Mouse (Mus musculus) monocyte, adult 2 months (primary cell): ENCODE results near the gene Tet2.
"Not testable (repeated sequence)": the region's sequence is repeated elsewhere in the genome, so short reads cannot be mapped to it uniquely, and the experiment has no call there.

ENCODE experiments used
- DNase-seq, 2 experiments: peaks; one replicate each; pipeline ENCODE4 v3.0.0; 2022; ENCODE audit warnings: low spot score in 2 of 2, low read depth in 1 of 2

Gene Tet2

GRCm38 (mm10) chr3:133544551-133545303 lies at the start of gene Tet2:
TSS of gene Tet2 (minus strand) at chr3:133545139.
- peak in 1 of 2 experiments; percentile 44 for DNase-seq

- not testable (repeated sequence) for DNase-seq
Observed at GRCm38 (mm10) chr3:133592995-133593394, 48.1 kb upstream of the Tet2 start.

GRCm38 (mm10) chr3:133590506-133591152 lies 45.7 kb upstream of the Tet2 start:
- no peak for DNase-seq

- no peak for DNase-seq
Observed at GRCm38 (mm10) chr3:133585010-133585409, 40.1 kb upstream of the Tet2 start.

- DNase-seq, result no peak
Observed at GRCm38 (mm10) chr3:133583411-133584025, 38.6 kb upstream of the Tet2 start.

- peak in 1 of 2 experiments; percentile 8 for DNase-seq
Observed at GRCm38 (mm10) chr3:133582969-133583368, 38.0 kb upstream of the Tet2 start.

GRCm38 (mm10) chr3:133582096-133582495 lies 37.2 kb upstream of the Tet2 start:
- no peak for DNase-seq

GRCm38 (mm10) chr3:133581541-133581940 lies 36.6 kb upstream of the Tet2 start:
- no peak for DNase-seq

GRCm38 (mm10) chr3:133579671-133580070 lies 34.7 kb upstream of the Tet2 start:
- DNase-seq, result no peak

GRCm38 (mm10) chr3:133579140-133579539 lies 34.2 kb upstream of the Tet2 start:
- no peak for DNase-seq

- DNase-seq, result no peak
Observed at GRCm38 (mm10) chr3:133574969-133575368, 30.0 kb upstream of the Tet2 start.

- DNase-seq, result no peak
Observed at GRCm38 (mm10) chr3:133571961-133572360, 27.0 kb upstream of the Tet2 start.

GRCm38 (mm10) chr3:133563503-133564205 lies 18.7 kb upstream of the Tet2 start:
- DNase-seq, result no peak

- DNase-seq, result no peak
Observed at GRCm38 (mm10) chr3:133559413-133560114, 14.6 kb upstream of the Tet2 start.

- DNase-seq, result no peak
Observed at GRCm38 (mm10) chr3:133557602-133558001, 12.7 kb upstream of the Tet2 start.

- DNase-seq, result no peak
Observed at GRCm38 (mm10) chr3:133557154-133557553, 12.2 kb upstream of the Tet2 start.

GRCm38 (mm10) chr3:133555378-133555777 lies 10.4 kb upstream of the Tet2 start:
- DNase-seq, result no peak

- no peak for DNase-seq
Observed at GRCm38 (mm10) chr3:133554552-133555067, 9.7 kb upstream of the Tet2 start.

GRCm38 (mm10) chr3:133554092-133554491 lies 9.2 kb upstream of the Tet2 start:
- DNase-seq, result no peak

- DNase-seq, result no peak
Observed at GRCm38 (mm10) chr3:133551941-133552340, 7.0 kb upstream of the Tet2 start.
